Mouse (Mus musculus) stomach, embryonic 16.5 days (tissue): ENCODE measurements at regions not wholly inside any gene's neighbourhood (a gene's known extent, or its start where the extent isn't known, plus 50 kb on each side); places are given as distances from the start of the nearest gene placed in this dataset.

Experiments used
- ATAC-seq: fragments of 200-750 bp; cut with Nextera tagmentation; 2 replicates; pipeline ENCODE4 v1.8.0; 2017; ENCODE audit warnings: moderate number of reproducible peaks, moderate TSS enrichment; ENCODE audit not compliant: insufficient read depth, low FRiP score
- H3K27ac ChIP-seq: fragments of 300-500 bp; sonication (generic); 2 replicates; pipeline ENCODE4 v1.5.1; 2014; ENCODE audit warnings: low read length
- H3K27me3 ChIP-seq: fragments of 300-500 bp; sonication (generic); 2 replicates; pipeline ENCODE4 v1.6.1; 2014; ENCODE audit warnings: low read length, control low read depth, mixed read lengths; ENCODE audit not compliant: control insufficient read depth, insufficient read depth
- H3K36me3 ChIP-seq: fragments of 300-500 bp; sonication (generic); 2 replicates; pipeline ENCODE4 v1.6.1; 2014; ENCODE audit warnings: low read length; ENCODE audit not compliant: control insufficient read depth, insufficient read depth
- H3K4me1 ChIP-seq: fragments of 300-500 bp; sonication (generic); 2 replicates; pipeline ENCODE4 v1.6.1; 2014; ENCODE audit warnings: low read length, control low read depth, mixed read lengths; ENCODE audit not compliant: control insufficient read depth, insufficient read depth
- H3K4me2 ChIP-seq: fragments of 300-500 bp; sonication (generic); 2 replicates; pipeline ENCODE4 v1.6.1; 2014; ENCODE audit warnings: low read depth, low read length, mixed read lengths
- H3K4me3 ChIP-seq: fragments of 300-500 bp; sonication (generic); replicated peaks from 2 replicates; pipeline ENCODE4 v1.5.1; 2014; ENCODE audit warnings: mild to moderate bottlenecking, low read length
- H3K9ac ChIP-seq: fragments of 300-500 bp; sonication (generic); 2 replicates; pipeline ENCODE4 v1.6.1; 2014; ENCODE audit warnings: low read length
- H3K9me3 ChIP-seq: fragments of 300-500 bp; sonication (generic); replicated peaks from 2 replicates; pipeline ENCODE4 v1.6.1; 2016; ENCODE audit warnings: low read length, control low read depth; ENCODE audit not compliant: control insufficient read depth
- WGBS: fragments of 180-500 bp; shearing (Covaris S2); extraction: QIAGEN DNeasy Blood & Tissue Kit; methylation state at CpG from one replicate; pipeline ENCODE4 v1.1.7; 2014; 5-methylcytosine and 5-hydroxymethylcytosine counted together

DNA sequence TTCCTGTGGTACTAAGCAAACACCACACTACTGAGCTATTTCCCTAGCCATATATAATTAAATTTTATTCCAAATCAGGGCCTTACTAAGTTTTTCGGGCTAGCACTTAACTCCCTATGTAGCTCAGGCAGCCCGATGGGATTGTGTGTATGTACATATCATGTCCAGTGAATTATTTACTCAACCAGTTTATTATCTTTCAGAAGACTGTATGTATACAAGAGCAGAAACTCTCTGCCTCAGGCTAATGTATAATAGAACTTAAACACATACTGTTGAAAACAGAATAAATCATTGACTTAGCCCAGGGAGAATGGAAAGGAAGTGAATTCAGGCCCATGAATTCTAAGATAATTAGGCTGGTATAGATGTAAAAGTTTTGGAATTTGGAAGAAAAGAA, 74.1 kb upstream of the Gnai1 start:
- Histone ChIP-seq H3K9me3 (no peaks in the 10 kb centered on the region), H3K27me3 (no peaks in the 10 kb centered on the region), H3K4me2 (no peak overlapping the region), H3K4me3 (no peak overlapping the region), H3K4me1 (no peaks in the 10 kb centered on the region), H3K27ac (no peak overlapping the region), H3K36me3 (no peaks in the 10 kb centered on the region), H3K9ac (no peak overlapping the region)
- ATAC-seq = no peak
- WGBS = 39% methylated on average over 2 of the region's 2 CpGs

DNA sequence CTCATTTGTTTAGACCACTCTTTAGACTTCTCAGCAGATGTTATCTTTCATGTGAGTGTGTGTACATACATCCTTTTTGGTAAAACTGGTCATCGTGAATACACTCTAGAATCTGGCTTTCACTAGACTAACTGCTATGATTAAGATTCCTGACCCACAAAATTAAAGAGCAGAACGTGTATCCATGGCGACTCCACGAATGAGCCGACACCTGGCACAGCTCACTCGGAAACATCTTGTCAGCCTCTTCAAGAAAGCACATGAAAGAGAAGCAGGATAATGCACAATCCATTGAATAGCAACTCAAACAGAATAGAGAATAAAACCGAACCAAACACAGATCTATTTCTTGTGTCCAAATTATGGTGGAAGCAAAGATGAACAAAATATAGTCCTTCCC, 73.1 kb upstream of the Gnai1 start:
- H3K36me3 ChIP-seq = no peaks in the 10 kb centered on the region
- H3K27ac ChIP-seq = no peak overlapping the region
- H3K27me3 ChIP-seq = no peaks in the 10 kb centered on the region
- H3K9me3 ChIP-seq = no peaks in the 10 kb centered on the region
- no peaks in the 10 kb centered on the region for H3K4me1 ChIP-seq
- H3K4me3 ChIP-seq = no peak overlapping the region
- WGBS = 40% methylated on average over 7 of the region's 7 CpGs
- ATAC-seq = no peak
- no peak overlapping the region for H3K9ac ChIP-seq
- no peak overlapping the region for H3K4me2 ChIP-seq

DNA sequence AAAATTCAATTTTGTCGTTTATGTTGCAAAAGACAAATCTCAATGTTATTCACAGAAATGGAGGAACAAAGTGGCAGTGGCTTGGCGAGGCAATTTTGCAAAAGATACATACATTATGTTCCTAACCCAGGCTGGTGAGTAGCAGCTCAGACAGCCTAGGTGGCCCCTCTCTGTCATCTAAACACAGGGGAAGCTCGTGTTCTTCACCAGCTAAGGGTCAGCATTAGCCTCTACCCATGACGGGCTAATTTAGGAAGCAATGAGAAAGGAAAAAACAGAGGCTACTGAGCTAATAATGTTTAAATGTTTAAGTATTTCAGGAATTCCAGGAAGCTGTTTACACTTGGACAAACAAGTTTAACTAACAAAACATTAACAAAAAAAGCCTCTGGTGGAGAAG, 64.9 kb upstream of the Gnai1 start:
- H3K27ac ChIP-seq = no peak overlapping the region
- ATAC-seq = no peak
- H3K4me3 ChIP-seq = no peak overlapping the region
- H3K9ac ChIP-seq = no peak overlapping the region
- no peaks in the 10 kb centered on the region for H3K4me1 ChIP-seq
- H3K4me2 ChIP-seq = no peak overlapping the region
- no peaks in the 10 kb centered on the region for H3K36me3 ChIP-seq
- 41% methylated on average over 4 of the region's 4 CpGs for WGBS
- no peaks in the 10 kb centered on the region for H3K9me3 ChIP-seq
- H3K27me3 ChIP-seq = no peaks in the 10 kb centered on the region

DNA sequence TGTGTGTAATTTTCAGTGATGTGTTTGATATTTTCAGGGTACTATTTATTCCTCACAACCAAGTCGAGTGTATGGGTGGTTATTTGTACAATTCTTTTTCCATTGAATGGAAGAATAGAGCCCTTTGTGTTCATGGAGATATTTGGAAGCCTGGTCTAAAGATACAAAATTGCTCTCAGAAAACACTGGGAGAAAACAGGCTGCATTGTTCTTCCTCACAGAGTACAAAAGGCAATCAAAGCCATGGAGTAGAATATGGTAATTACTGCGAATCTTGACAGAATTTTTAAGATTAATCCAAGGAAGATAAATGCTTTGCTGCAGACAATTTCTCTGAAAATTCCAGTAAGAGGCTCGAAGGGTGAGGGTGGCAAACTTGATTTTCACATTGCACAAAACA, 54.7 kb upstream of the Gnai1 start:
- Histone ChIP-seq H3K27ac (no peak overlapping the region), H3K9ac (no peak overlapping the region), H3K4me1 (no peaks in the 10 kb centered on the region), H3K4me3 (no peak overlapping the region), H3K27me3 (no peaks in the 10 kb centered on the region), H3K36me3 (no peaks in the 10 kb centered on the region), H3K9me3 (no peaks in the 10 kb centered on the region), H3K4me2 (no peak overlapping the region)
- ATAC-seq = no peak
- WGBS = 44% methylated on average over 3 of the region's 3 CpGs
